Mouse (Mus musculus) E14TG2a.4 (cell line): ENCODE measurements around the gene Snrpd2.

Source experiments
- CTCF ChIP-seq: conservative IDR thresholded peaks from 2 replicates; pipeline ENCODE4 v1.5.1; 2014; ENCODE audit warnings: low read length
- POU5F1 ChIP-seq: IDR thresholded peaks from 2 replicates; pipeline ENCODE4 v1.6.1; 2014; ENCODE audit warnings: low read length, borderline replicate concordance

DNA sequence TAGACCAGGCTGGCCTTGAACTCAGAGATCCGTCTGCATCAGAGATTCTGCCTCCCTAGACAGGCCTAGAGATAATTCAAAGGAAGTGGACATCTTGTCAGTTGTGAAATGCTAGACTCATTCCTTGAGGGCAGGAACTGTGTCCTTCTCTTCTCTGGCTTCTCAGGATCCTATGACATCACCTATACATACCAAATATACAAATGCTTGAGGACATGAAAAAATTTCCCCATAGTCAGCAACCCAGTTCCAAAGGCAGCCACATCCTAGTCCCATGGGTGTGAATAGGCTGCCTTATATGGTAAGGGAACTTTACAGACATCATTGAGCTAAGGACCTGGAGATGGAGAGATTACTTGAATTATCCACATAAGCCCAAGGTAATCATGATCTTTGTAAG lies 40.0 kb upstream of the Snrpd2 start:
- TF ChIP-seq CTCF (no peak), POU5F1 (no peak)
